Mouse (Mus musculus): Measurements from ENCODE around the gene Lias.

- TF ChIP-seq CTCF (IDR thresholded peaks at IDR 0.05; ENCODE audit: control insufficient read depth, insufficient read depth, insufficient replicate concordance, low read depth, low read length) = no peak
- no peak for TF ChIP-seq POLR2A (IDR thresholded peaks at IDR 0.05; ENCODE audit: control insufficient read depth, low read depth, low read length)
These were observed 3.1 kb downstream of the Lias start for GRCm38 (mm10) chr5:65394425-65394824.

All from testis, adult 2 months (tissue).